Mouse (Mus musculus) MEL (cell line): ENCODE data around the gene Galnt2. TPM values are rescaled to one million over a fixed set of nuclear protein-coding genes. Genes with fewer than 3 reads are reported as not detected.

Source experiments
- DNase-seq: peaks from one replicate; pipeline ENCODE4 v3.0.0; 2011; ENCODE audit warnings: low read depth, low spot score
- H3K27ac ChIP-seq: 2 replicates; pipeline ENCODE4 v1.5.1; 2012; ENCODE audit warnings: low read depth, mild to moderate bottlenecking, control low read depth, low read length, moderate library complexity; ENCODE audit not compliant: control insufficient read depth
- H3K27me3 ChIP-seq, 2 experiments: fragments of 150-350 bp in 1 of 2; sonication (generic) in 1 of 2; 2 replicates each; pipeline ENCODE4 v1.6.1; 2012; ENCODE audit warnings: low read length in 2 of 2, mild to moderate bottlenecking in 2 of 2, improper control_type of control experiment in 1 of 2, moderate library complexity in 1 of 2; ENCODE audit not compliant: insufficient read depth in 2 of 2, control insufficient read depth in 1 of 2
- H3K36me3 ChIP-seq, 2 experiments: 2 replicates each; pipeline ENCODE4 v1.6.1; 2012 to 2014; ENCODE audit warnings: low read length in 2 of 2, improper control_type of control experiment in 1 of 2, inconsistent platforms in 1 of 2, mild to moderate bottlenecking in 1 of 2; ENCODE audit not compliant: insufficient read depth in 2 of 2, control insufficient read depth in 1 of 2
- H3K4me1 ChIP-seq, 2 experiments: fragments of 150-350 bp in 1 of 2; sonication (generic) in 1 of 2; 2 replicates each; pipeline ENCODE4 v1.6.1; 2012; ENCODE audit warnings: low read length in 2 of 2, improper control_type of control experiment in 1 of 2, mild to moderate bottlenecking in 1 of 2; ENCODE audit not compliant: insufficient read depth in 2 of 2, control insufficient read depth in 1 of 2
- H3K4me3 ChIP-seq, 2 experiments: fragments of 150-350 bp in 1 of 2; sonication (generic) in 1 of 2; 2 replicates each; pipeline ENCODE4 v1.5.1; 2012; ENCODE audit warnings: low read depth in 2 of 2, low read length in 2 of 2, mild to moderate bottlenecking in 2 of 2, moderate library complexity in 2 of 2, control low read depth in 1 of 2, improper control_type of control experiment in 1 of 2; ENCODE audit not compliant: control insufficient read depth in 1 of 2, insufficient read depth in 1 of 2
- H3K79me2 ChIP-seq: 2 replicates; pipeline ENCODE4 v1.6.1; 2012; ENCODE audit warnings: mild to moderate bottlenecking, low read length, moderate library complexity; ENCODE audit not compliant: control insufficient read depth, poor library complexity, insufficient read depth
- H3K9ac ChIP-seq: 2 replicates; pipeline ENCODE4 v1.6.1; 2012; ENCODE audit warnings: low read depth, mild to moderate bottlenecking, control low read depth, low read length, moderate library complexity; ENCODE audit not compliant: control insufficient read depth, poor library complexity, severe bottlenecking
- H3K9me3 ChIP-seq: fragments of 150-350 bp; sonication (generic); replicated peaks from 2 replicates; pipeline ENCODE4 v1.6.1; 2012; ENCODE audit warnings: mild to moderate bottlenecking, low read length, improper control_type of control experiment, moderate library complexity; ENCODE audit not compliant: insufficient read depth
- BHLHE40 ChIP-seq: IDR thresholded peaks from 2 replicates; pipeline ENCODE4 v1.6.1; 2012; ENCODE audit warnings: low read depth, mild to moderate bottlenecking, inconsistent platforms, low read length, improper control_type of control experiment, borderline replicate concordance
- CHD2 ChIP-seq: IDR thresholded peaks from 2 replicates; pipeline ENCODE4 v1.6.1; 2011; ENCODE audit warnings: low read length, improper control_type of control experiment
- E2F4 ChIP-seq: IDR thresholded peaks from 2 replicates; pipeline ENCODE4 v1.6.1; 2011; ENCODE audit warnings: low read depth, low read length, improper control_type of control experiment, borderline replicate concordance
- GABPA ChIP-seq: IDR thresholded peaks from 2 replicates; pipeline ENCODE4 v1.6.1; 2012; ENCODE audit warnings: low read depth, mild to moderate bottlenecking, inconsistent platforms, low read length, improper control_type of control experiment, moderate library complexity
- HCFC1 ChIP-seq: IDR thresholded peaks from 2 replicates; pipeline ENCODE4 v1.6.1; 2012; ENCODE audit warnings: low read depth, mild to moderate bottlenecking, inconsistent platforms, low read length, improper control_type of control experiment, moderate library complexity
- JUND ChIP-seq: IDR thresholded peaks from 2 replicates; pipeline ENCODE4 v1.6.1; 2011; ENCODE audit warnings: low read depth, mild to moderate bottlenecking, improper control_type of control experiment, low read length
- MAFK ChIP-seq: IDR thresholded peaks from 2 replicates; pipeline ENCODE4 v1.6.1; 2011; ENCODE audit warnings: low read depth, mild to moderate bottlenecking, low read length, improper control_type of control experiment, borderline replicate concordance
- MYC ChIP-seq: IDR thresholded peaks from 2 replicates; pipeline ENCODE4 v1.6.1; 2011; ENCODE audit warnings: low read depth, mild to moderate bottlenecking, low read length, improper control_type of control experiment, moderate library complexity
- NELFE ChIP-seq: IDR thresholded peaks from 2 replicates; pipeline ENCODE4 v1.6.1; 2011; ENCODE audit warnings: low read depth, low read length, improper control_type of control experiment
- NRF1 ChIP-seq: IDR thresholded peaks from 2 replicates; pipeline ENCODE4 v1.6.1; 2014; ENCODE audit warnings: low read depth, mild to moderate bottlenecking, inconsistent platforms, low read length, improper control_type of control experiment, moderate library complexity; ENCODE audit not compliant: poor library complexity, insufficient read depth, severe bottlenecking
- POLR2A ChIP-seq, 2 experiments: IDR thresholded peaks; 2 replicates each; pipeline ENCODE4 v1.6.1; 2011 to 2012; ENCODE audit warnings: low read length in 2 of 2, mild to moderate bottlenecking in 2 of 2, control low read depth in 1 of 2, improper control_type of control experiment in 1 of 2, low read depth in 1 of 2, moderate library complexity in 1 of 2; ENCODE audit not compliant: control insufficient read depth in 1 of 2, insufficient read depth in 1 of 2, poor library complexity in 1 of 2
- POLR2AphosphoS5 ChIP-seq: IDR thresholded peaks from 2 replicates; pipeline ENCODE4 v1.6.1; 2012; ENCODE audit warnings: low read depth, borderline replicate concordance, mild to moderate bottlenecking, inconsistent platforms, low read length, moderate library complexity, mixed read lengths
- TAL1 ChIP-seq: IDR thresholded peaks from 2 replicates; pipeline ENCODE4 v1.6.1; 2012; ENCODE audit warnings: mild to moderate bottlenecking, inconsistent platforms, low read length, moderate library complexity, mixed read lengths
- TBP ChIP-seq: IDR thresholded peaks from 2 replicates; pipeline ENCODE4 v1.8.0; 2011; ENCODE audit warnings: low read depth, low read length, improper control_type of control experiment
- TCF12 ChIP-seq: IDR thresholded peaks from 2 replicates; pipeline ENCODE4 v1.6.1; 2014; ENCODE audit warnings: low read depth, mild to moderate bottlenecking, inconsistent platforms, low read length, improper control_type of control experiment, moderate library complexity
- UBTF ChIP-seq: IDR thresholded peaks from 2 replicates; pipeline ENCODE4 v1.6.1; 2012; ENCODE audit warnings: low read depth, mild to moderate bottlenecking, inconsistent platforms, low read length, improper control_type of control experiment, moderate library complexity, borderline replicate concordance; ENCODE audit not compliant: insufficient read depth
- USF2 ChIP-seq, 2 experiments: IDR thresholded peaks; 2 replicates each; pipeline ENCODE4 v1.6.1; 2011 to 2012; ENCODE audit warnings: improper control_type of control experiment in 2 of 2, low read length in 2 of 2, borderline replicate concordance in 1 of 2, inconsistent platforms in 1 of 2, low read depth in 1 of 2, mild to moderate bottlenecking in 1 of 2; ENCODE audit not compliant: insufficient read depth in 1 of 2
- ZC3H11A ChIP-seq: IDR thresholded peaks from 2 replicates; pipeline ENCODE4 v1.6.1; 2012; ENCODE audit warnings: low read depth, mild to moderate bottlenecking, inconsistent platforms, low read length, improper control_type of control experiment
- ZMIZ1 ChIP-seq: IDR thresholded peaks from 2 replicates; pipeline ENCODE4 v1.6.1; 2012; ENCODE audit warnings: low read depth, mild to moderate bottlenecking, inconsistent platforms, low read length, improper control_type of control experiment, moderate library complexity
- polyA plus RNA-seq, 2 experiments: library from polyadenylated mRNA; stranded (reverse) in 1 of 2; unstranded in 1 of 2; fragments of >175 nt in 1 of 2; fragments of >200 nt in 1 of 2; gene quantifications; 2 replicates each; pipeline versions ENCODE4 v1.2.1 to v1.2.4; 2012; ENCODE audit warnings: low replicate concordance in 2 of 2, low read depth in 1 of 2; ENCODE audit not compliant: insufficient read length in 2 of 2, insufficient read depth in 1 of 2, missing spikeins in 1 of 2
- total RNA-seq: library from RNA; depleted of rRNA; stranded (reverse); fragments of 300-350 nt; gene quantifications from 2 replicates; pipeline ENCODE4 v1.2.3, GENCODE M21; 2012

Gene Galnt2
- total and polyA plus RNA-seq, 3 experiments = 12.0 to 14.5 TPM; not detected in 1

DNA sequence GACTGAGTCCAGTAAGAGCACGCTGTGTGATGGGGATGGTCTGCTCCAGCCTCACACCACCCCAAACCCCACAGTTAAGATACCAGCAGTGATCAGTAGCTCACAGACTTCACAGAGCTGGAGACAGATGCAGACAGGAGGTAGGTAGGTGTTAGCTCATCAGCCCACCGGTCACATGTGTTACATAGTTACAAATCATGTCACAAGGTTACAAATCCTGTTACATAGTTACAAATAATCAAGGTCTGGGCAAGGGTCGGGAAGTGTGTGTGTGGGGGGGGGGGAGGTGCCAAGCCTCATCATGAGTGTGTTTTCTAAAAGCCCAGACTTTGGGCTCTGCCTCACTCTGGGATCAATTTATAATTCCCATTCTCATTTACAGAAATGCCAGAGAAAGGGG is 129.7 kb downstream of the Galnt2 start:
- Histone ChIP-seq H3K27me3 (no peaks in the 10 kb centered on the region), H3K9ac (no peak overlapping the region), H3K36me3 (no peaks in the 10 kb centered on the region), H3K9me3 (no peaks in the 10 kb centered on the region), H3K79me2 (no peaks in the 10 kb centered on the region), H3K4me3 (no peak overlapping the region), H3K27ac (no peak overlapping the region), H3K4me1 (no peaks in the 10 kb centered on the region)
- DNase-seq = no peak
- TF ChIP-seq NRF1 = no peak
- TF ChIP-seq MYC = no peak
- TF ChIP-seq NELFE = no peak
- no peak for TF ChIP-seq BHLHE40
- TF ChIP-seq UBTF = no peak
- no peak for TF ChIP-seq TAL1
- TF ChIP-seq JUND = no peak
- no peak for TF ChIP-seq POLR2AphosphoS5
- no peak for TF ChIP-seq USF2 (IDR thresholded peaks at IDR 0.05; ENCODE audit: borderline replicate concordance in 1 of 2, insufficient read depth in 1 of 2, low read depth in 1 of 2, low read length in 2 of 2)
- TF ChIP-seq MAFK = no peak
- no peak for TF ChIP-seq E2F4
- TF ChIP-seq TCF12 = no peak

DNA sequence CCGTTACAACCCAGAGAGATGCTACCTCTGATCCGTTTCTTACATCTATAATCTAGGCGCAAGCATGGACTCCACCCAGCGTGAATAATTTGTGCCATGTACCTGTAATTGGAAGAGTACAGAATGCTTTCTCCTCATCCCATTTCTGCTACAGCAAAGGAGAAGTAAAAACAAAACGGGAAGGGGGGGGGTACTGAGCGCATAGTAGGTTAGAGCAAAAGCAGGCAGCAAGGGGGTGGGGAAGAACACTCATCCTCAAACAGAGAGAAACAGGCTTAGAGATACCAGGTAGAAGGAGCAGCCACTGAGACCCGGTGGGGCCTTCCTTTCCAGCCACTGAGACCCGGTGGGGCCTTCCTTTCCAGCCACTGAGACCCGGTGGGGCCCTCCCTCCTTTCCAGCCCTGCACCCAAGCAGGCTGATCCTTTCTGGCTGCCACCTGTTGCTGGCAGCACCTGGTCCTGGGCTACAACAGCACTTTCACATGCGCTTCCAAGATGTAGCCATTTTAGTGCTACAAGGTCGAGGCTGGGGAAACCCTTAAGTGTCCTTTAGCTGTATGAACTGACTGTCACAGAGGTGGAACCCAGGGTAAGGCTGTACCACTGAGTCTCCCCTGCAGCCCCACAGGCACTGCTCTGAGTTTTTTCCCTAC is 130.7 kb downstream of the Galnt2 start:
- no peaks in the 10 kb centered on the region for H3K27me3 ChIP-seq
- no peaks in the 10 kb centered on the region for H3K4me1 ChIP-seq
- H3K79me2 ChIP-seq = no peaks in the 10 kb centered on the region
- no peaks in the 10 kb centered on the region for H3K9me3 ChIP-seq
- DNase-seq = no peak
- H3K36me3 ChIP-seq = no peaks in the 10 kb centered on the region
- H3K27ac ChIP-seq = no peak overlapping the region
- TF ChIP-seq TBP = no peak
- no peak for TF ChIP-seq POLR2A (IDR thresholded peaks at IDR 0.05; ENCODE audit: control insufficient read depth in 1 of 2, insufficient read depth in 1 of 2, low read depth in 1 of 2, low read length in 2 of 2, poor library complexity in 1 of 2)
- TF ChIP-seq CHD2 = no peak
- TF ChIP-seq NRF1 = no peak
- no peak for TF ChIP-seq GABPA
- TF ChIP-seq UBTF = no peak
- TF ChIP-seq ZC3H11A = no peak
- TF ChIP-seq MAFK = no peak
- no peak for TF ChIP-seq HCFC1
- TF ChIP-seq BHLHE40 = no peak
- no peak for TF ChIP-seq ZMIZ1
- no peak overlapping the region for H3K4me3 ChIP-seq
- no peak overlapping the region for H3K9ac ChIP-seq
